Mouse (Mus musculus): ENCODE measurements around the gene Zdhhc14. TPM values are rescaled to one million over a fixed set of nuclear protein-coding genes. Genes with fewer than 3 reads are reported as not detected.

The Zdhhc14 gene
- polyA plus RNA-seq, 1 experiment from 2014 or later: 1.4 TPM

GRCm38 (mm10) chr17:5650124-5650523 lies 157.8 kb downstream of the Zdhhc14 start:
- no peak overlapping the region for H3K9ac ChIP-seq (ENCODE audit: low read depth, low read length)
- no peak for ATAC-seq
- H3K27me3 ChIP-seq (replicated peaks; ENCODE audit: control insufficient read depth, insufficient read depth, low read length): no peaks in the 10 kb centered on the region; the same call in 1 of the 2 replicates
- no peak overlapping the region for H3K4me3 ChIP-seq (ENCODE audit: low read depth, low read length)
- H3K9me3 ChIP-seq (ENCODE audit: control insufficient read depth): no peaks in the 10 kb centered on the region
- H3K36me3 ChIP-seq (ENCODE audit: control insufficient read depth, insufficient read depth): no peaks in the 10 kb centered on the region
- H3K4me1 ChIP-seq (replicated peaks; ENCODE audit: control insufficient read depth, insufficient read depth, low read length): no peaks in the 10 kb centered on the region
- H3K4me2 ChIP-seq (replicated peaks; ENCODE audit: low read depth): no peak overlapping the region
- 65% methylated on average over 4 of the region's 4 CpGs for WGBS
- H3K27ac ChIP-seq (ENCODE audit: low read depth, low read length): no peak overlapping the region
- no peak for TF ChIP-seq CTCF (IDR thresholded peaks at IDR 0.05; ENCODE audit: low read depth)

GRCm38 (mm10) chr17:5650642-5651041 lies 158.3 kb downstream of the Zdhhc14 start:
- no peak overlapping the region for H3K9ac ChIP-seq (ENCODE audit: low read depth, low read length)
- H3K27ac ChIP-seq (ENCODE audit: low read depth, low read length): no peak overlapping the region
- WGBS: 37% methylated on average over 4 of the region's 4 CpGs
- H3K36me3 ChIP-seq (ENCODE audit: control insufficient read depth, insufficient read depth): no peaks in the 10 kb centered on the region
- H3K9me3 ChIP-seq (ENCODE audit: control insufficient read depth): no peaks in the 10 kb centered on the region
- no peak for ATAC-seq
- H3K4me3 ChIP-seq (ENCODE audit: low read depth, low read length): no peak overlapping the region
- TF ChIP-seq CTCF (IDR thresholded peaks at IDR 0.05; ENCODE audit: low read depth): no peak
- no peaks in the 10 kb centered on the region; the same call in 1 of the 2 replicates for H3K27me3 ChIP-seq (replicated peaks; ENCODE audit: control insufficient read depth, insufficient read depth, low read length)
- H3K4me1 ChIP-seq (replicated peaks; ENCODE audit: control insufficient read depth, insufficient read depth, low read length): no peaks in the 10 kb centered on the region
- H3K4me2 ChIP-seq (replicated peaks; ENCODE audit: low read depth): no peak overlapping the region

- no peak overlapping the region for H3K4me2 ChIP-seq (replicated peaks; ENCODE audit: low read depth)
- no peaks in the 10 kb centered on the region for H3K36me3 ChIP-seq (ENCODE audit: control insufficient read depth, insufficient read depth)
- no peaks in the 10 kb centered on the region; the same call in 1 of the 2 replicates for H3K27me3 ChIP-seq (replicated peaks; ENCODE audit: control insufficient read depth, insufficient read depth, low read length)
- H3K4me3 ChIP-seq (ENCODE audit: low read depth, low read length): no peak overlapping the region
- ATAC-seq: no peak
- H3K9me3 ChIP-seq (ENCODE audit: control insufficient read depth): no peaks in the 10 kb centered on the region
- TF ChIP-seq CTCF (IDR thresholded peaks at IDR 0.05; ENCODE audit: low read depth): no peak
- no peak overlapping the region for H3K27ac ChIP-seq (ENCODE audit: low read depth, low read length)
- H3K4me1 ChIP-seq (replicated peaks; ENCODE audit: control insufficient read depth, insufficient read depth, low read length): no peaks in the 10 kb centered on the region
- no peak overlapping the region for H3K9ac ChIP-seq (ENCODE audit: low read depth, low read length)
- 81% methylated on average over 4 of the region's 4 CpGs for WGBS
These were observed 159.2 kb downstream of the Zdhhc14 start for GRCm38 (mm10) chr17:5651551-5651950.

- no peaks in the 10 kb centered on the region for H3K9me3 ChIP-seq (ENCODE audit: control insufficient read depth)
- H3K36me3 ChIP-seq (ENCODE audit: control insufficient read depth, insufficient read depth): no peaks in the 10 kb centered on the region
- H3K4me3 ChIP-seq (ENCODE audit: low read depth, low read length): no peak overlapping the region
- H3K4me2 ChIP-seq (replicated peaks; ENCODE audit: low read depth): no peak overlapping the region
- no peak overlapping the region for H3K9ac ChIP-seq (ENCODE audit: low read depth, low read length)
- no peak overlapping the region for H3K27ac ChIP-seq (ENCODE audit: low read depth, low read length)
- WGBS: 83% methylated on average over 9 of the region's 9 CpGs
- ATAC-seq: no peak
- H3K27me3 ChIP-seq (replicated peaks; ENCODE audit: control insufficient read depth, insufficient read depth, low read length): no peaks in the 10 kb centered on the region
- no peak for TF ChIP-seq CTCF (IDR thresholded peaks at IDR 0.05; ENCODE audit: low read depth)
- H3K4me1 ChIP-seq (replicated peaks; ENCODE audit: control insufficient read depth, insufficient read depth, low read length): no peaks in the 10 kb centered on the region
These were observed 161.6 kb downstream of the Zdhhc14 start for GRCm38 (mm10) chr17:5653981-5654380.

GRCm38 (mm10) chr17:5655536-5655935 lies 163.2 kb downstream of the Zdhhc14 start:
- TF ChIP-seq CTCF (IDR thresholded peaks at IDR 0.05; ENCODE audit: low read depth): no peak
- no peak overlapping the region for H3K4me3 ChIP-seq (ENCODE audit: low read depth, low read length)
- ATAC-seq: no peak
- 93% methylated on average over 4 of the region's 4 CpGs for WGBS
- H3K9ac ChIP-seq (ENCODE audit: low read depth, low read length): no peak overlapping the region
- H3K36me3 ChIP-seq (ENCODE audit: control insufficient read depth, insufficient read depth): no peaks in the 10 kb centered on the region
- no peak overlapping the region for H3K4me2 ChIP-seq (replicated peaks; ENCODE audit: low read depth)
- H3K27ac ChIP-seq (ENCODE audit: low read depth, low read length): no peak overlapping the region
- no peaks in the 10 kb centered on the region for H3K27me3 ChIP-seq (replicated peaks; ENCODE audit: control insufficient read depth, insufficient read depth, low read length)
- H3K4me1 ChIP-seq (replicated peaks; ENCODE audit: control insufficient read depth, insufficient read depth, low read length): no peaks in the 10 kb centered on the region
- no peaks in the 10 kb centered on the region for H3K9me3 ChIP-seq (ENCODE audit: control insufficient read depth)

- H3K27me3 ChIP-seq (replicated peaks; ENCODE audit: control insufficient read depth, insufficient read depth, low read length): no peaks in the 10 kb centered on the region
- H3K36me3 ChIP-seq (ENCODE audit: control insufficient read depth, insufficient read depth): no peaks in the 10 kb centered on the region
- H3K4me3 ChIP-seq (ENCODE audit: low read depth, low read length): no peak overlapping the region
- ATAC-seq: no peak
- 64% methylated on average over 8 of the region's 8 CpGs for WGBS
- TF ChIP-seq CTCF (IDR thresholded peaks at IDR 0.05; ENCODE audit: low read depth): no peak
- H3K9ac ChIP-seq (ENCODE audit: low read depth, low read length): no peak overlapping the region
- H3K4me2 ChIP-seq (replicated peaks; ENCODE audit: low read depth): no peak overlapping the region
- no peaks in the 10 kb centered on the region for H3K4me1 ChIP-seq (replicated peaks; ENCODE audit: control insufficient read depth, insufficient read depth, low read length)
- H3K27ac ChIP-seq (ENCODE audit: low read depth, low read length): no peak overlapping the region
- H3K9me3 ChIP-seq (ENCODE audit: control insufficient read depth): no peaks in the 10 kb centered on the region
These were observed 168.1 kb downstream of the Zdhhc14 start for GRCm38 (mm10) chr17:5660317-5661080.
